Mouse (Mus musculus): ENCODE data around the gene Nt5c3b. TPM values are rescaled to one million over a fixed set of nuclear protein-coding genes. Genes with fewer than 3 reads are reported as not detected.

Nt5c3b gene
- 10 to 100 TPM; 46.3 to 48.5 TPM for total RNA-seq (2021)

DNA sequence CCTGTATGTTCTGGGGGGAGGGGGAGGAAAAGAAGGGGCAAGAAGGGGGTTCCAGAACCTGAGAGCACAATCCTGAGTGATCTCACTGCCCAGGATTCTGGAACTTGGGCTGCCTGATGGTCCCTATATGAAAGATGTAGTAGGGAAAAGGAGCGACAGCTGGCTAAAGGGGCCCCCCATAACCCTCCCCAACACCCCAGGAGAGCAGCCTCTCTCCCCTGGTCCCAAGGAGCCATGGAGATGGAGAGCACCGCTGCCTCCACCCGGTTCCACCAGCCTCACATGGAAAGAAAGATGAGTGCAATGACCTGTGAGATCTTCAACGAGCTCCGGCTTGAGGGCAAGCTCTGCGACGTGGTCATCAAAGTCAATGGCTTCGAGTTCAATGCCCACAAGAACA is at the start of gene Nt5c3b, which contains the start of gene Klhl10:
Gene Nt5c3b (minus strand): TSS at position 12 of the 400 bp plus-strand sequence.
Gene Klhl10 (plus strand): TSS at position 121 of the 400 bp plus-strand sequence.
- no peak for DNase-seq (ENCODE audit: low spot score in 2 of 2)
- intact Hi-C loops (cut with DNase I), result loop anchor here (2.0 kb wide), 1 partner anchor 31 kb away; the partner anchor contains the start of gene Klhl11

DNA sequence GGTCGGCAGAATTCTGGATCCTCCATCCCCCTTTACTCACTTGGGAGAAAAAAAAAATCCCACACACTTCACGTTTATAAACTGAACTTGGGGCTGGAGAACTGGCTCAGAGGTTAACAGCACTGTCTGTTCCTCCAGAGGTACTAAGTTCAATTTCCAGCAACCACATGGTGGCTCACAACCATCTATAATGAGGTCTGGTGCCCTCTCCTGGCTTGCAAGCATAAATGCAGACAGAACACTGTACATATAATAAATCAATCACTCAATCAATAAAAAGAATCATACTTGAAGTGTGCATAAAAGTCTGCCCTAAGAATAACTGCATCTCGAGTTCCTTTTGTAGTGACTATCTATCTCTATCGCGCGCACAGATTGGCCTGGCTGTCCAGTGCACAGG is 49.3 kb upstream of the Nt5c3b start:
- DNase-seq (ENCODE audit: low spot score in 2 of 2), result no peak
- intact Hi-C loops (cut with DNase I), result no loop called here

DNA sequence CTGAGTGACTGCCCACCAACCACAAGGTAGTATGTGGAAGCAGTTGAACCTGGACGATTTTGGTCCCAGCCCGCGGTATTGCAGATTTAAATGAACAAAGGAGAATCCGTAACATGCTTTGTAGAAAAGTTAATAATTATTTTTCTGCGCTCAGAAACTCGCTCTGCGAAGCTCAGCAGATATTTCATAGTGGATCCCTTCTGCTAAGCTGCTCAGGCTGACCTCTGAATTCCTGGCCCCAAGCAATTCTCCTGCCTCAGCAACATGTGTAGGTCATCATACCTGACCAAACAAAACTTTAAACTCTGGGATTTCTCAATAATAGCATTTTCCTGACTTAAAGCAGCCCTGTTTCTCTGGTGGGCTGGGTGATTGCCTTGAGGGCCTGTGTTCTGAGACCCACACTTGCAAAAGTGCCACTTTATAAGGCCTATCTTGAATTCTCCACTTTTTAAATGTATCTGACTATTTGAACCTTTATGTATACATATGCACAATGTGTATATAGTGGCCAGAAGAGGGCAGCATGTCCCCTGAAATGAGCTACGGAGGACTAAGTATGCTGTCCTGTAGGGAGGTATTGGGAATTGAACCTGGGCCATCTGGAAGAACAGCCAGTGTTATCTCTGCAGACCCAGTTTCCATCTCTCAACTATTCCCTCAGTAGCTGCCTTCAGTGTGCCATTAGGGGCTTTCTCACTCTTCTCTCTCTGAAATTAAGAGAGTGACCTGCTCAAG is 44.4 kb upstream of the Nt5c3b start:
- no peak for DNase-seq (ENCODE audit: low spot score in 2 of 2)
- intact Hi-C loops (cut with DNase I), result no loop called here

DNA sequence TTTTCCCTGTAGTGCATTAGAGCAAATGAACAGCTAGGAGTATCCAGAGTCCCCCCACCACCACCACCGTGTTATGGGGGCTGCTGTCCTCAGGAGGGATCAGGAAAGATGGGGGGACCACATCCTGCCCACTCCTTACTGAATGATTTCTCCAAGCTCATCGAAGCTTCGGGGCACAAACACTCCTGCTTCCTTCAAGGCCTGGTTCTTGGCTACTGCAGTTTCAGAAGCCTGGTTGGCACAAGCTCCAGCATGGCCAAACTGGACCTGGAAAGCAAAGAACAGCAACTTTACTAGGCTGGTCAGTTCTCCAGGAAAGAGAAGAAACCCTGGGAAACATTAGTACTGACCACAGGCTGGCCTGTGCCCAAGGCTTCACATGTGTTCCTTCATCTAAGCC is 42.9 kb upstream of the Nt5c3b start:
- intact Hi-C loops (cut with DNase I), result no loop called here
- no peak for DNase-seq (ENCODE audit: low spot score in 2 of 2)

DNA sequence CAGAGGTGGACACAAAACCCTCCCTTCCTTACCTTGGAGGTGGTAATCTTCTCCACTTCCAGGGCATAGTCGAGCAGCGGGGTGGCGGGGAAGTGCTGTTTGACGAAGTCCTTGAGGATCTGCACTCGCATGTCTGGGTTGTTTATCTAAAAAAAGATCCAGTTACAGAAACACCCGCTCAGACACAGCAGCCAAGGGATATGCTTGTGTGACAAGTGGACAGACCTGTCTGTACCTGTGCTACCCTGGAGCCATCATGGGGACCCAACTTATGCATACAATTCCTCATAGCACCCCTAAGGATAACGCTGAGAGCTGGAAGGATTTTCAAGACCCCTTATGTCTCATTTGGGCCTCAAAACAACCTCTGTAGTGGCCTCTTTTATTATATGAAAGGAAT is 37.5 kb upstream of the Nt5c3b start:
- no peak for DNase-seq (ENCODE audit: low spot score in 2 of 2)
- intact Hi-C loops (cut with DNase I), result no loop called here

DNA sequence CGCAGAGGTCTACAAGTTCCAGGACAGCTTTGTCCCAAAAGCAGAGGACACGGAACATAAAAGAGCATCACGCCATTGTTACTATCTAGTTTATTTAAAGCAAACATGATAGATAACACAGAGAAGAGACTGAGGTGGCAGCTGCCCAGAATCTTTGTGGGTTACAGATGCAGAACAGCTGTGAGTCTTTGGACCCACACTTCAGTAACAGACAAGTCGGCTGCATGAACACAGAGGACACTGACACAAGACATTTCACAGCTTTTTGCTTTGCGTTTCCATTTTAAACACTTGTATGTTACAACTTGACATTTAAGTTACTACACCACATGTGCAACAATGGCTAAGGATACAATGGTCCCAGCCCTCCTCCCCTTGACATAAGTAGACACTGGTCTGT is 34.7 kb upstream of the Nt5c3b start:
- DNase-seq (ENCODE audit: low spot score in 2 of 2), result no peak
- intact Hi-C loops (cut with DNase I), result no loop called here

DNA sequence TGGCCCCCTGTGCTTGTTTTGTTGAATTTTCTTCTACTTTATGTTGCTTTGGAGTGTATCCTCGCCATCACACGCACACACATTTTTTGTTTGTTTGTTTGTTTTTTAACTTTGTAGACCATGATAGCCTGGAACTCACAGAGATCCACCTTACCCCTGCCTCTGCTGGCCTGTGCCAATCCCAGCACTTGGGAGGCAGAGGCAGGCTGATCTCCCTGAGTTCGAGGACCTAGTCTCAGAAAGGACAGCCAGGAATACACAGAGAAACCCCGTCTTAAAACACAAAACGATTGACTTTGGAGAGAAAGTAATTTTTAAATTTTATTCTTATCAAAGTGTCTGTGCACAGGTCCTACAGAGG is 31.3 kb upstream of the Nt5c3b start:
- no peak for DNase-seq (ENCODE audit: low spot score in 2 of 2)
- intact Hi-C loops (cut with DNase I), result loop anchor here (2.0 to 5.0 kb wide), 3 partner anchors 32 to 116 kb away; partner anchors contain the start of genes Hap1, Klhl10 and Nt5c3b

DNA sequence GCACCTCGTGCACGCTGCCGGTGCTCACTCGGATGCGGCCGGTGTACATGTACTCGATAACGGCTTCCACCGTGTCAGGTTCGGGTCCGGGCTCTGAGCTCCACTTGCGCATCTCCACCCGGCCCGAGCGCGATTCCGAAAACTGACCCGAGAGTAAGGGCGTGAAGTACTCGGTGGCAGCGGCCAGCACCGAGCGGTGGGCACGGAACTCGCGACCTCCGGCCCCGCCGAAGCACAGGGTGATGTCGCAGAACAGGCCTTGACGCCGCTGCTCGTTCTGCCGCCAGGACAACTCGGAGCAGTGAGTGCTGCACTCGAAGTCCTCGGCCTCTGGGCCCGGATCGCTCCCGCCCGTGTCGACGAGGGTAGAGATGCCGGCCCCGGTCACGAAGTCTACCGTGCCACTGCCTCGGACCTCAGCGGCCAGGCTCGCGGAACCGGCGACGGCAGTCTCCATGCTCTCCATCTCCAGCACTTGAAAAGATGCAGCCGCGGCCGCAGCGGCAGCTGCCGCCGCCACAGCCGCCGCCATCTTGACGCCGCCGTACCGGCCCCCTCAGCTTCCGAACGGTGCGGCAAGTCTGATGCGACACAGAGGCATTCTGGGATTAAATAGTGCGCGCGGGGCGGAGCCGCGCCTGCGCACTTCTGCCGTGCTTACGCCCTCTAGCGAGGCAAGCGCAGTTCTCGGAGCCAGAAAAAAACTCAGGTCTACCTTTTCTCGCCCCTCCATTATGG is 30.8 kb upstream of the Nt5c3b start, which contains the start of gene Klhl11:
Gene Klhl11 (minus strand): TSS at position 545 of the 738 bp plus-strand sequence.
- peak; percentile 92 to 93 for DNase-seq (ENCODE audit: low spot score in 2 of 2)
- intact Hi-C loops (cut with DNase I), result loop anchor here (2.0 to 5.0 kb wide), 3 partner anchors 32 to 115 kb away; partner anchors contain the start of genes Hap1, Klhl10 and Nt5c3b

DNA sequence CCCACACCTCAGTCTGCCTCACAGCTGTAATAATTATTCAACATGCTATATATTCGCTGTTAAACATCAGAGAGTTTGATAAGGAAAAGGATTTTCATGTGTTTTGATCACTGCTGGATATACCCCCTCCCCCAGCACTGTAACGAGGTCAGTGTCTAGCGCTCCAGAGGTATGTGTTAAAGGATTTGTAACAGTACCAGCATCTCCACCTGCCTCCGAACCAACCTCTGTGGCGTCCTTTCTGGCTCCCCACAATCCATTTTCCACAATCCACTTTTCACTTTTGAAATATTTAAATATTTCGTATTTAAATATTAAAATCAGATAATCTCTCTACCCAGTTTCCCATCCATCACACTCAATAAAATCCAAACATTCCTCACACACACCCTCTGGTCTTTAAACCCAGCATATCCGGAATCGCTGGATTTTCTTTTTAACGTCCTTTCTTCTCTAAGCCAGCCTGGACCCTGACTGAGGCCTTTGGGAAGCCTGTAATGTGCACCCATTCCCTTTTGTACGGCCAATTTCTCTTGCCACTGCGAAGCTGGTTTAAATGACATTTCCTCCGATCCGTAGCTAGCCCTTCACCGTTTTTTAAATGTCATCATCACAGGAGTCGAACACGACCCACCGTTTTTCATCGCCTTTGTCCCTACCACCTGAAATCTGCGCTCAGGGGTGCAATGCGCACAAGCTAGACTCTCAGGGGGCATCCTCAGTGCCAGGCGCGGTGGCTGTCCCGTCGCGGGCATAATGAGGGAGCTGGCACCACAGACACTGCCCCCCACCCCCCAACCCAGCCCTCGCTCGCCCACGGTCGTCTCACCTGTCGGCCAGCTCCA is 30.0 kb upstream of the Nt5c3b start:
- DNase-seq (ENCODE audit: low spot score in 2 of 2), result peak; percentile 12 to 13
- intact Hi-C loops (cut with DNase I), result loop anchor here (2.0 to 5.0 kb wide), 3 partner anchors 31 to 114 kb away; partner anchors contain the start of genes Hap1, Klhl10 and Nt5c3b

DNA sequence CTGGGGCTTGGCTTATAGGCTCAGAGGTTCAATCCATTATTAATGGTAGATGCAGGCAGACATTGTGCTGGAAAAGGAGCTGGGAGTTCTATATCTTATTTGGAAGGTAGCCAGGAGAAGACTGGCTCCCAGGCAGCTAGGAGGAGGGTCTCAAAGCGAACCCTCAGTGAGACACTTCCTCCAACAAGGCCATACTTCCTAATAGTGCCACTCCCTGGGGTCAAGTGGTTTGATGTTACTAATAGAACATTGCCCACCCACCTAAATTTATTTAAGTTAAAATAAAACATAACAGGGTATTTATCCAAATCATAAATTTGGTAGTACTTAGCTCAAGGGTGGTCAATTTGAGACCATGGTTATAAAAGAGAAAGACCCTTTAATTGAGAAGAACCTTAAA is 24.2 kb upstream of the Nt5c3b start:
- intact Hi-C loops (cut with DNase I), result no loop called here
- no peak for DNase-seq (ENCODE audit: low spot score in 2 of 2)

DNA sequence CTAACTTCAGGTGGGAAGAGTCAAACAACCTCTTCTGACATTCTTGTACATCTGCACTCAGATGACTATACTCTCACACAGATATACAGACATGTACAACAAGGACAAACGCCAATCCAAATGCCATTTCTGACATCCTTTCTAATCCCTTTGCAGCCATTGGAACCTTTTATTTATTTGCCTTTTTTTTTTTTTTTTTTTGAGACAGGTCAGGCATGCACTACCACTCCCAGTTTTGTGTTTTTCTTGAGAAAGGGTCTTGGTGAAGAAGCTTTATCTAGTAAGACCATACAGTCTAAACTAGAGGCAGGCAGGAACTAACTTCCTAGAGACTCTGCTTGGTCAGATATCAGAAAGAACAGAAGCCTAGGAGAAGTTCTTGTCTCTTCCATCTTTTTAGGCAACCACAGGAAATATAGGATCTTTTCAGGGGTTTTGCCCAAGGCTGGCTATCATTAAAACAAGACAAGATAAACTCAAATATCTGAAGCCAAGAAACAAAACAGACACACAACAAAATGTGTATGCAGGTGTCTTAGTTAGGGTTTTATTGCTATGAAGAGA is 23.7 kb upstream of the Nt5c3b start:
- intact Hi-C loops (cut with DNase I), result no loop called here

DNA sequence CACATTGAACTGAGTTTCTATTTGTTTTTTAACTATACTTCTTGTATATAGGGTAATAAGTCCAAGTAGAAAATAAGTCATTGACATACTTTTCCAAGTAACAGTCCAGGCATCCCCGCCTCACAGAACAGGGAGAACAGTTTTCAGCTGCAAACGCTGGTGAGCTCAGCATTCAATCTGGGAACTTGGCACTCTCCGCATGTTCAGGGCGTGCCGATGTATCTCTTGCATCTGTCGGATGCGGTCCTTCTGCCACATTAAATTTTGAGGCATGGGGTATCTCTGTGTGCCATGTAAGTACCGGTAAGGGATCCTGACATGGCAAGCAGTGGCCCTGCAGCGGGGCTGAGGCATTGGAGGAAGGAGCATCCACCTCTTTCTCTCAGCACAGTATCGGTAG is 21.1 kb upstream of the Nt5c3b start:
- intact Hi-C loops (cut with DNase I), result no loop called here
- DNase-seq (ENCODE audit: low spot score in 2 of 2), result peak; percentile 19 to 22

More for the DNA sequence above, 23.7 kb upstream of the Nt5c3b start:
- DNase-seq (ENCODE audit: low spot score in 2 of 2), result no peak

DNA sequence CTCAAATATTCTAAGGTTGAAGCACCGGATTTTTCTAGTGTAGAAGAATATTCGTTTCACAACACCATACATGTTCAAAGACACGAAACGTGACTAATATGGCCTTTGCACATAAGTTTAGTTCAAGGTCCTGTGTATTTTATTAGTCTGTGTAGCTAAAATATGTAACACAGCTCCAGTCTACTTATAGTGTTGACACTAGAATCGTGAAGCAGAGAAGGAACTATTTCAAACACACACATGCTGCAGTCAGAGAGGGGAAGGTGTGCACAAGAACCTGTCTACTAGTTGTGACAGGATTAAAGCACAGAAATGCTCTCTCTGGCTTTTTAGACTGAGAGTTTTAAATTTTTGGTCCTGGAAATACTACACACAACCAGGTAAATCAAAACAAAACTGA is 16.1 kb upstream of the Nt5c3b start:
- intact Hi-C loops (cut with DNase I), result no loop called here

DNA sequence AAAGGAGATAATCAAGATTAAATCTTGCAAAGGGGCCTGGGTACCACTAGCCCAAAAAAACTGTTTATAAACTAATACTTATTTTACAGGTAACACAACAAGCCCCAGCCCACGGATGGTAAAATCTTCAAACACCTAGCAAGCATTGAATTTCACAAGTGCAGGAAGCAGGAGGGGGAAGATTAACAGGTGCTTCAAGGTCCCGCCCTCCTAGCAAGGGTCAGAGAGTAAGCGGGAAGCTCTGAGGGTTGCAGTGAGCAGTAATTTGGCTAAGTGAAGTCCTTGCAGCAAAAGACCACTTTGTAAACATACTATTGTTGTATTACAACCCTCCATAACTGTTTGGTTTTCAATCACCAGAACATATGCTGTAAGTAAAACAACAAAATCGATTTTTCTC is 15.6 kb upstream of the Nt5c3b start:
- intact Hi-C loops (cut with DNase I), result no loop called here
- DNase-seq (ENCODE audit: low spot score in 2 of 2), result no peak

More for the DNA sequence above, 16.1 kb upstream of the Nt5c3b start:
- DNase-seq (ENCODE audit: low spot score in 2 of 2), result no peak

DNA sequence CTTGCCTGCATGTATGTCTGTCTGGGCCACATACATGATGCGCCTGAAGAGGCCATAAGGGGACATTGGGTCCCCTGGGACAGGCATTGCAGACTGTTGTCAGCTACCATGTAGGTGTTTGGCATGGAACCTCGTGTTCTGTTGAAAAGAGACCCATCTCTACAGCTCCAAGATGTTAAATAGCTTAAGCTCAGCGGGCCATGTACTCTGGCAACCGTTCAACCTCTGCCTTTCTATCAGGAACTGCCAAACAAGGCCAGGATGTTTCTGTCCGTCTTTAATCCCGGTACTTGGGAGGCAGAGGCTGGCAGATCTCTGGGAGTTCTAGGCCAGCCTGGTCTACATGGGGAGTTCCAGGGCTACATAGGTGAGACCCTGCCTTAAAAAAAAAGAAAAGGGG is 1.0 kb upstream of the Nt5c3b start:
- intact Hi-C loops (cut with DNase I), result no loop called here
- no peak for DNase-seq (ENCODE audit: low spot score in 2 of 2)

DNA sequence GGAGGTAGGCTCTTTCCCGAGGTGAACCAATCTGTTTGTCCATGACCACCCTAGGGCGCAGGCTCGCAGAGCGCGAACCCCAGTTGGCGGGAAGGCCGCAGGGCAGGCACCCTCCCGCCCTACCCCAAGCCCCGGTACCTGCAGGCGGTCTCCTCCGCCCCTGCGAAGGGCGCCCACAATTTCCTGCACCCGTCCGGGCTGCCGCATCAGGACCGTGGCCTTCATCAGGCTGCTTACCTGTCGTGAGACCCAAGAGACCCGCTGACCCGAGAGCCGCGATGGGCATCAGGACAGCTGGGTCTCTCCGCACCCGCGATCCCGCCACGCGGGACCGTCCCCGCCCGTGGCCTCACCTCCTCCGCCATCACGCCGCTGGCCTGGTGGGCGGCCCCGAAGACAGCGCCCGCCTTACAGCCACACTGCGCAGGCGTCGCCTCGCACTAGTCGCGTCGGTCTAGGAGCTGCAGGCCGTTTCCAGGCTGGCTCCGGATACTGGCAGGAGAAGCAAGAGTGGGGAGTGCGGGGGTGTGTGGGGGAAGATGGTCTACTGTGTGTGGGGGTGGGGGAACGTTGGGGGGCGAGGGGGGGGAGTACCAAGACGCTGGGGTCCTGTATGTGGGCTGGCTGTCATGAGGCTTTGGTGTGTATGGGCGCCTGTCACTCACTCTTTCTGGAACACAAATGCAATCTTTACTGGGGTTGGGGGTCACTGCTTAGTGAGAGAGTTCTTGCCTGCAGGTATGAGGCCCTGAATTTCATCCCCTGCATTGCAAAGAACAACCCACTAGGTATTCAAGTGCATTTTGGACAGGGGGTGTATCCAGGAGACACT is 701 bp downstream of the Nt5c3b start:
- intact Hi-C loops (cut with DNase I), result loop anchor here (2.0 kb wide), 1 partner anchor 32 kb away; the partner anchor contains the start of gene Klhl11

DNA sequence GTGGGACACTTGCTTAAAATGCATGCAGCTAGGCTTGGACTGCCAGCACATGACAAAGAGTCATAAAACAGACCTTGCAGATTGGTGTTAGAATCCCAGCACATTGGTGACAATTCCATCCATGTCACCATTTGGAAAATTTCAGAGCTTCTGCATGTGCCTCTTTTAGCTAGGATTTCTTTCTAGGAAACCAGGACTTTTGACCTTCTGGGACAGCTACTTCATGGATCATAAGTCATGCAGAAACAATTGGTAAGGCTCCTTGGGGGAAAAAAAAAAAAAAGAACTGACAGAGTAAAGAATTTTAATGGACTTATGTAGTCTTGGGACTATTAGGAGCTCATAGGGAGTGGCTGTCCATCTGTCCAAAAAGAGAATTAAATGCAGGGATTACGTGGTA is 3.7 kb downstream of the Nt5c3b start:
- no peak for DNase-seq (ENCODE audit: low spot score in 2 of 2)
- intact Hi-C loops (cut with DNase I), result no loop called here

More for the DNA sequence above, 701 bp downstream of the Nt5c3b start:
- peak; percentile 83 to 84 for DNase-seq (ENCODE audit: low spot score in 2 of 2)

DNA sequence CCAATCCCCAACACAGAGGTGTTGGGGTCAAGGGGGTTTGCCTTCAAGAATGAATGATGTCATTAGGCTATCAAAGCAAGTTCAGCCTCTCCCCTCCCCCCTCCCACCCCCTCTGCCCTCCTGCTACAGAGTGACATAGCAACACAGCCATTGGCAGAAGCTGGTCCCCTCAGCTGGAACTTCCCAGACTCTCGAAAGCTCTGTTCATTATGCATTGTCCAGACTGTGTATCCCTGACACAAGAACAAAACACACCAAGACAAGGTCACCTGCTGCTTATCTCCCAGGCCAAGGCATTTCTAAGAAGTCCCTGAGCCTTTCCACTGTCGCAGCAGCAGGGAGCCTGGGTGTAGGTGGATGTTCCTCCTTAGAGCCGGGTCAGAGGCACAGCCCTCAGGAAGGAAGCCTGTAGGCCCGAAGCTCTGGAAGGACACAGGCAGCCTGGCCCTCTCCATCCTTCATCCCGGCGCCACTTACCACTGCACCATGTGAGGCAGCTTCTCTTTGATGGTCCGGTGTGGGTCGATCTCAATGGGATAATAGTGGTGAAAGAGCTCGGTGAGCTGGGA is 5.8 kb downstream of the Nt5c3b start:
- no peak for DNase-seq (ENCODE audit: low spot score in 2 of 2)
- intact Hi-C loops (cut with DNase I), result no loop called here

Measured in left cerebral cortex, postnatal 36 days (tissue).